Mouse (Mus musculus) cerebellum, adult 2 months (tissue): ENCODE results near the gene Prkaa2.

ENCODE experiments used
- CTCF ChIP-seq: fragments of 200-500 bp; IDR thresholded peaks from 2 replicates; pipeline ENCODE4 v1.5.1; 2011; ENCODE audit warnings: low read depth, mild to moderate bottlenecking, control low read depth, low read length, moderate library complexity, borderline replicate concordance; ENCODE audit not compliant: insufficient read depth
- POLR2A ChIP-seq: fragments of 200-500 bp; IDR thresholded peaks from 2 replicates; pipeline ENCODE4 v1.6.1; 2011; ENCODE audit warnings: low read length, control low read depth, borderline replicate concordance; ENCODE audit not compliant: insufficient read depth

- TF ChIP-seq CTCF (peak; percentile 58; the same call in 1 of the 2 replicates), POLR2A (no peak)
These were observed 76.5 kb downstream of the Prkaa2 start for GRCm38 (mm10) chr4:105033153-105033552.
